Mouse (Mus musculus) A20 (cell line): ENCODE results near the gene Nceh1.
A peak's percentile ranks its signal among the peaks of the same experiment; 100 is the strongest.

Experiments used
- DNase-seq: peaks from one replicate; pipeline ENCODE4 v3.0.0-alpha.2; 2011; ENCODE audit warnings: low read depth, low spot score

The Nceh1 gene

DNA sequence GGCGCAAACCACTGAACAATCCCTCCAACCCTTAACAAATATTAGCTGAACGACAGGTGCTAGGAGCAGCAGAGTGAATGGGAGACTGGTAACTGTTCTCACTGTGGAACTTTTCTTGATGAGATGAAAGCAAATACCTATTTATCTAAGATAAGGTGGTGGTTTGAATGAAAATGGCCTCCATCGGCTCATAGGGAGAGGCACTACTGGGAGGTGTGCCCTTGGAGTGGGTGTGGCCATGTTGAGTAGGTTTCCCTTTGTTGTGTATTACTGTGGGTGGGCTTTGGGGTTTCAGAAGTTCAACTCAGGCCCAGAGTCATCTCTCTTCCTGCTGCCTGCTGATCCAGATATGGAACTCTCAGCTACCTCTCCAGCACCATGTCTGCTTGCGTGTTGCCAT, 8.1 kb downstream of the Nceh1 start:
- DNase-seq: no peak

DNA sequence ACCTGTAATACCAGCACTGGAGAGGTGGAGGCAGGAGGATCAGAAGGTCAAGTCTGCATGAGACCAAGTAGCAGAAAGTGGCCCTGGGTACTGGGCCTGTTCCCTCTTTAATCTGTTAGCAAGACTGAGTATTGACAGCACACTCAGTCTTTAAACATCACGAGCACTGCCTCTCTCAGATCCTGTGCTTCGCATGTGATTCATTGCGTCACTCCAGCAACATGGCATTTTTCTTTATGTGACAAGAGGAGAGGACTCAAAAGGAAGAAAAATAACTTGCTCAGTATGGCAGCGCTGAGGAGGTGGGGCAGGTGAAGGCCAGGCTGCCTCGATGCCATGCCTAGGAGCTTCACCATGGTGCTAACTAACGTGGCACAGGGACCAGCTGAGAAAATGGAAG, 9.1 kb downstream of the Nceh1 start:
- no peak for DNase-seq

DNA sequence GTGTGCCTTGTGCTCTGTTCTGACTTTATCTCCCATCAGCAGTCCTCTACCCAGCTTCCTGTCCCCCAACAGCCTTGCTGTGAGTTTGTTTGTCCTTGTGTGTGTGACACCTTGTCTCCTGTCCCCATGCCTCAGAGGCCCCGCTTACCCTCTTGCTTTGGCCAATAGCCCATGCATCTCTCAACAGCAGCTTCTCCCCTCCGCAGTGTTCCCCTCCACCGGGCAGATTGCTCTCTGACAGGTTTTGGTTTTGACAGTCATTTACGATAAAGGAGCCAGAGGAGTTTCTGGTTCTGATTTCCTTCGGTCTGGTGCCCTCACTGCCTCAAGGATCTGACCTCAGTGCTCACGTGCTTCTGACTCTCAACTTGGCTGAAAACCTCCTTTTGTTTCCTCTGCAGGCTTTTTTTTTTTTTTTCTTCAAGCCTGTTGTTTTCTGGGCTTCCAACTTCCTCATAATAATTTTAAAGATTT, 11.1 kb downstream of the Nceh1 start:
- peak; percentile 38 for DNase-seq

DNA sequence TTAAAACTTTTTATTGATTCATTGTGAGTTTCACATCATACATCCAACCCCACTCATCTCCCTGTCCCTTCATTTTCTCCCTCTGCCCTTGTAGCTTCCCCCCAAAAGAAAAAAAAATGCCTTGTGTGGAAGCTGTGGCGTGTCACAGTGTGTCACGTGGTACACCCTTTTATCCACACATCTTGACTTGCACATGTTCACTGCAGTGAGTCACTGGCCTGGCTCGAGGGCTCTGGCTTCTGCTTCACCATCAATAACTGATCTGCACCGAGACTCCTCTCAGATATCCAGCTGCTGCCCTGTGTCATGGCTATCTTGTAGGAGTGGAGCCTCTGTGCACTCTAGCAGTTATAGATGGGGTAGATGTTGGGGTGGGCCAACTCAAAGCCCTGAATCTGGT, 12.4 kb downstream of the Nceh1 start:
- no peak for DNase-seq

DNA sequence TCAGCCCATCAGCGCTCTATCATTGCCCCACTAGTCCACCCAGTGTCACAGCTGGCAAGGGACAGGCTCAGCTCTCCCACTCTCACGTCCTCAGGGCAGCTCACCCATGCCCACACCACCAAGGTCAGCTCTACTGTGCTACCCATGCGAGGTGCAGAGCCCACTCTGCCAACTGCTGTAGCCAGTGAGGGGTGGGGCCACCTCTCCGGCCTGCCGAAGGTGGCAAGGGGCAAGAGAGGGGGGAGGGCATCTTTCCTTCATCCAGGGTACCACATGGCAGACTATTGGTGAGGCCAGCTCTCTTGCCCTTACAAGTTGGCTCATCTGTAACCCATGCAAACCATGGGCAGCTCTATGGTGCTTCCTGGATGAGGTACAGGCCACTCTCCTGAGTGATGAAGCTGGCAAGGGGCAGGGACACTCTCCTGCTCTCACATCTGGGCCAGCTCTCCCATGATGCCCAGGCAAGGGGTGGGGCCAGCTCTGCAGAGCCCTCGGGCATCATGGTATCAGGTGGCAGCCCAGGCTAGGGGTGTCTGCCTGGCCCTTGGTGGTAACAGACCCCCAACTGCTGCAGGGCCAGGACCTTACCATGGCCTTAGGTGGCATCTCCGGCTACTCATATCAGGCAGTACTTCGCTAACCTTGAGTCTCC, 12.9 kb downstream of the Nceh1 start:
- DNase-seq: no peak

DNA sequence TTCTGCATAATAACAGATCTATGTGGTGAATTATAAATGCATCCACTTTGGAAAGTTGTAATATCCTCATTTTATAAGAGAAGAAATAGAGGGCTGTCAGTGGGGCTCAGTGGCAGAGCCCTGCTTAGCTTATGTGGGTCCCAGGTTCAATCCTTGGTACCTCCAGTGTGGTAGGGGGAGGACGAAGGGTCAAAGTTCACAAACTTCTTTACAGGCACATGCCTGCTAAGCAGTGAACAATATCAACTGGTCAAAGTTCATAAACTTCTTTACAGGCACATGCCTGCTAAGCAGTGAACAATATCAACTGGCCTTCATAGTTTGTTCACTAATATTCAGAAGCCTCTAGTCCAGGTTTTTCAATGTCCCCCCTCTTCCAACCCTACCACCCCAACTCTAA, 13.8 kb downstream of the Nceh1 start:
- no peak for DNase-seq

DNA sequence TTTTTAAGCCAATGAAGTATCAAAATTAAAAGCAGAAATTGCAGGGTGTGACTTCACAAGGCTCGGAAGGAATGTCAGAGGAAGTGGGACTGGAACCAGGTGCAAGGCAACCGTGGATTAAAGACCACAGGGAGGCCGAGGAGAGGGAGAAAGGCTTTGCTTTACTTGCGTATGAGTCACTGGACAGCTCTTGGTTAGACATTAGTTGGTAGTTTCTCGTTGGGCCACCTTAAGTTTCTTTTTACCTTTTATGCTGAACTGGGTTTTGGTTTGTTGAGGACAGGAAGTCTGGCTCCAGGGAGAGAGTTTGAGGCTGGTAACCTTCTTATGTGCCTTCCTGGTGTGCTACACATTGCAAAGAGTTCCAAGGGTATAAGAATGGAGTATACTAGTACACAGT, 15.1 kb downstream of the Nceh1 start:
- no peak for DNase-seq

DNA sequence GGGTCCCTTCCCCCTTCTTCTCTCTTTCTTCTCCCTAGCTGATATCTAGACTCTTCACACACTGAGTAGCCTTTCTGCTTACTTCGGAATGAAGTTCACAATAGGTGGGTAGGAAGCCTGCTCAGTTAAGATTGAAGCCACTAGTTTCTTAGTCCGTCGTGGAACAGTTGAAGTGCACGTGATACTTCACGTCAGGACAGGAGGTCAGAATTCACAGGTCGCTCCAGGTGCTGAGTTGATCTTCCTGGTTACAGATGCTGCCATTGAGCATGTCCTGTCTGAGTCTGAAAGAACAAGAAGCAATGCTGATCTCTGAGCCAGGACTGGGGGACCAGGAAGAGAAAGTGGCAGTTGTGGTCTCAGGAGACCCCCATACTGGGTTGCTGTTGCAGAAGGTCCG, 16.4 kb downstream of the Nceh1 start:
- no peak for DNase-seq

DNA sequence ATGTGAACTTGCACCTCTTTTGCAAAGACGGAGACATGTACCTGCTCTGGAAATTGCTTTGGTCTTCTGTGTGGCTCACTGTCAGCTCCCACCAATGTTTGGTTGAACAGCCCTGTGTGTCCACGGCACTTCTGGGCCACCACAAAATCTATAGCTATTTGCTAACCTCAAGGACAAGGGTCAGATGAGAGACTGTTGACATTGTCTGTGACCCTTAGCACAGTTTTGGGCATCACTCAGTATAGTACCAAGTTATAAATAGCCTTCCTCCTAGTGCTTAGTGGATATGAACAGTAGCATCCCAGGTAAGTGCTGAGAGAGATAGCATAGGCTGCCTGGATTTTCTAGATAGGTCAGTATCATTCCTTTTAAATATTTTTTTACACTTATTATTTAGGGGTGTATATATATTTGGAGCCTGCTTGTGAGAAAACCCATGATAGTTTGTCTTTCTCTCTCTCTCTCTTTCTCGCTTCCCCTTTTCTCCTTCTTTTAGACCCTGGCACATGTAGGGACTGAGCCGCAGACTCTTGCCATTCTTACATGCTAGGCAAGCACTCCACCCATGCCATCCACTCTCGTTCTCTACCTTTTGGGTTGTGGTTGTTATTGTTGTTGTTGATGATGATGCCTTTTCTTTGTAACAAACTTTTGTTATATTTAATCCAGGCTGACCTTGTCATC, 19.1 kb downstream of the Nceh1 start:
- peak; percentile 48 for DNase-seq

DNA sequence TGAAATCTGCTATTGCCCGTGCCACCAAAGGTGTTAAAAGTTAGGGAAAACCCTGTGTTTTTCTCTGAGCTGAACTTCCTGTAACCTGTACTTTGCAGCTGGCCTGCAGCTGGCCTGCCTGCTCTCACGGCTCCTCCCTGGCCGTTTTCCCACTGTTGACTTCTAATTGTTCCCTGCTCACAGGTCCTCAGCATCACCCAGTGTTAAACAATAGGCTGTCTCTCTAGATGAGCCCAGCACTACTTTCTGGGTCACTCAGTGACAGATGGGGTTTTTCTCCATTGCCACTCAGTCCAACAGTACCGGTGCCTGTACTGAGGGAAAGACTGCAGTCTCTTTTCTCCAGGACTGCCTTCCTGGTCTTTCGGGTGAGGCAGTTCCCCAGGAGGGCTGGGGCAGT, 22.3 kb downstream of the Nceh1 start:
- peak; percentile 34 for DNase-seq

DNA sequence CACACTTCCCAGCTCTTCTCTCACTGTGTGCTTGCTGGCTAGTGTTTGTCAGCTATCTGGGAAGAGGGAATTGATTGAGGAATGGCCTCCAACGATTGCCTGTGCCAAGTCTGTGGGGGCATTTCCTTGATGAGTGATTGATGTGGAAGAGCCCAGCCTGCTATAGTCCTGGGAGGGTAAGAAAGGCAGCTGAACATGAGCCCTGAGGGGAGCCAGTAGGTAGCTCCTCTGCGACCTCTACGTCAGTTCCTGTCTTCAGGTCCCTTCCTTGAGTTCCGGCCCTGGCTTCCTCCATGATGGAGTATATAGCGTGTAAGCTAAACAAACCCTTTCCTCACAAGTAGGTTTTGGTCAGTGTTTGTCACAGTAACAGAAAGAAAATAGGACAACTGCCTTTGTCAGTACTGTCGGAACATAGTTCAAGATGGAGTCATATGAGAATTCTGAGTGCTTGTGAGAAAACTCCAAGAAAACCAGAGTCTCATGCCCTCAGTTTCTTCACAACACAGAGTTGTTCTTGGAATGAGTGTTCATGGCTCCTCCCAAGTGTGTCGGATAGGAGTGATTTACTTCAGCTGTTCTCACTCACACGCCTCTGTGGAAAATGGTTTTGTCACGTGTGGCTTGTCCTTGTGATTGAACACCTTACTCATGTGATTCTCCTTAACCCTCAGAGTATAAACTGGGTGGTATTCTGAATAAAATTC, 22.9 kb downstream of the Nceh1 start:
- no peak for DNase-seq

DNA sequence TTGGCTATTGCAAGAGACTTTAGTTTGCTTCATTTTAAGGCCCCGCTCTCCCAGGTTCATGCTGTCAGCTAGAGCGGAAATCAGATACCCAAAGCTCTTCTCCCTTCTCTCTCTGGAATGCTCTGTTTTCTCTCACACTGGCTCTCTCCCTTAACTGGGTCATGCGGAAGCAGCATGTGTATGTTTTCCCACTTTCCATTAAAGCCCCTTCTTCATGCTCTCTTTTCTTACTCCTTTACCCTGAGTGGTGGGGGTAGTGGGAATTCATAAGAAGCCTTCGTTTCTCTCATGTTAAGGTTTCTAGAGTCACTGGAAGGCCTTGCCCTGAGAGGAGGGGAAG, 23.4 kb downstream of the Nceh1 start:
- no peak for DNase-seq

DNA sequence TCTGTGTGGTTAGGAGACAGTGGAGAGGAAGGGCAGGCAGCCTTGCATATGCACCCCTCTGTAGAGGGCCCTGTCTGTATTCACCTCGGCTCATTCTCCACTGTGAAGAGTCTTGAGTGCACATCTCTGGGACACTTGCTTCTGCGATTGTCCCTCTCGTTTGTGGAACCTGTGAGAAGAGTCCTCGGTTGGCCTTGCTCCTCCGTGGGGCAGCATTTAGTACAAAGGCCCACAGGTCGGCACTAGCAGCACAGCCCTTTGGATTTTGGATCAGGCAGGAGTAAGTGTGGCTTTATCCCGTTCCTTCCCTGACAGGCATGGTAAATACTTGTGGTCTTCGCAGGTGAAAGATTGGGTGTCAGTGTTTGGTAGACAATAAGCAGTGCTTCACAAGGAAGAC, 23.8 kb downstream of the Nceh1 start:
- DNase-seq: no peak

DNA sequence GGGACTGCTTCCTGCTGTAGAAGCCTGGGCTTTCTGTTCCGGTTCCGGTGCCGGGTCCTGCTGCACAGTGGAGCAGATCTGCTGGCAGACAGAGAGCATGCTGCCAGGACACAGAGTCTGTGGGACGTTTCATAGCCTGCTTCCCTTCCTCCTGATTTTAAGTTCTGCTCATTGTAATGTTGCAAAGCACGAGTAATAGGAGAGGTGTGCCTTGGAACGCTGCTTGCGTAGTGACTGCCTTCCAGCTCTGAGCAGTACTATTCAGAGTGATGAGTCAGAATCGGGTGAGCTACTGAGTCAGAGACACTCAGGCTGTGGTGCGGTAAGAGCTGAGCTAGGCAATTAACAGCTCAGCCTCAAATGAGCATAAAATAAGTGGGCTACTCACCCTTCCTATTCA, 26.9 kb downstream of the Nceh1 start:
- DNase-seq: no peak

DNA sequence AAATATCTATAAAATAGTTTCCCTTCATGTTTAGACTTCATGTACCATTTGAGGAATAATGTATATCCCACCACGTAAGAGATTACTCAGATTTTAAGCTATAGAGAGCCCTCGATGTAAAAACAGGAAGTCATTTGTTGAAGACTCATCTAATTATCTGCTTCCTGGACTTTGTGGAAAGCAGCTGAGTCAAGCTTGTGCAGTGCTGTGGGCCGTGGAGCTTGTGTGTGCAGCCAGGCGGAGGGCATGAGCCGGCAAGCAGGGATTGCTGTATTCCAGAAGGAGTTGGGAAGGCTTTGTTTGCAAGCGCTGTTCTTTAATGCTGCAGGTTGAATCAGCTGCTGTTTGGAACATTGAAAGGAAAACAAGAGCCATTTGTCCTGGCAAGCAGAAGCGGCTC, 27.5 kb downstream of the Nceh1 start:
- peak; percentile 30 for DNase-seq

DNA sequence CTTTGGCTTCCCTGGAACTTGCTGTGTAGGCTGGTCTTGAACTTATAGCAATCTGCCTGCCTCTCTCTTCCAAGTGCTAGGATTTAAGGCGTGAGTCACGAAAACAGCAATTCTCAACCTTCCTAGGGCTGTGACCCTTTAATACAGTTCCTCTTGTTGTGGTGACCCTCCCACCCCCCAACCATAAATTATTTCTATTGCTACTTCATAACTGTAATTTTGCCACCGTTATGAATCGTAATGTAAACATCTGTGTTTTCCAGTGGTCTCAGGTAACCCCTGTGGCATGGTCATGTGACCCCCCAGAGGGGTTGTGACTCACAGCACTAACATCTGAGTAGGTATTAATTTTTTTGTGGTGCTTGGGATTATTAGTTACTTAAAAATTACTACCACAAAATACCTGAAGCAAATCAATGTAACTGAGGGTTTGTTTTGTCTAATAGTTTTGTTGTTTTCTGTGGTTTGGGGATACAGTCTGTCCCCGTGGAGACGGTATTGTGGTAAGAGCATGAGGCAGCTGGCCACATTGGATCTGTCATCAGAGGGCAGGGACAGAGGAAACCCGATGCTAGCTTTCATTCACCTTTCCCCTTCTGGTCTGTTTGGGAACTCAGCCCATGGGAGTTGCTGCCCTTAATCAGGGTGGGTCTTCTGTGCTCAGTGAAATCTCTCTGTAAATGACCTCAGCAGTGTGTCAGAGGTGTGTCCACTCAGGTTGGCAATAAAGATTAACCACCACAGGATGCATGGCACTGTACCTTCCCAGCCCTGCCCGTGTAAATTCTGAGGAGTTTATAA, 31.5 kb downstream of the Nceh1 start:
- no peak for DNase-seq

DNA sequence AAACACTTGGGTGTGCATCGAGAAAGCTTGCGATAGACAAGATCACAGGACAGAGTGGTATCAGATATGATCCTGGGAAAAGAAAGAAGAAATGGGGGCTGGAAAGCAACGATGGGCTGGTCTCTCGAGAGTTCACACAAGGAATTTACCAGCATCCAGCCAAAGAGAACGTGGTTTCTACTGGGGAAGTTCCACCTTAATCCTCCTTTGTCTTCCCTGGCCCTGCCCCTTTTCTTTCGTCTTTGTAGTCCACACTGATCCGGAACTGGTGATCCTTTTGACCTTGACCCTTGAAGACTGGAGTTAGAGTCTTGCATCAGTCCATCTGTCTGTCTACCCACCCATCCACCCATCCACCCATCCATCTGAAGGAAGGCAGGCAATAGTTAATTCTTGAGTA, 34.6 kb downstream of the Nceh1 start:
- DNase-seq: no peak

DNA sequence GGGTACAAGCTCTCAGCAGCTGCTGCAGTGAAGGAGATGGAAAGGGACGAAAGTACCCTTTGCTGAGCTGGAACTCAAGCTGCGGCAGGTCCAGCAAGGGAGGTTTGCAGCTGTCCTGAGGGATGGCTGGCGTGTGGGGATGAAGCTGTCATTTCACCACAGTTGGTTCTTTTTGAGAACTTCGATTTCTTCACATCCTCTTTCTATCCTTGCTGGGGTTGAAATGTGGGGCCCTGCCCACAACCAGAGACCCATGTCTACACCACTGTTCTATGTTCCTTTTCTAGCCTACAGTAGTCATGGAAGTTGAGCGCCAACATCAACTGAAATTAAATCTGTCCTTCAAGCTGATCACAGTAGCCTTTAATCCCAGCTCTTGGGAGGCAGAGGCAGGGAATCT, 35.8 kb downstream of the Nceh1 start:
- peak; percentile 70 for DNase-seq

DNA sequence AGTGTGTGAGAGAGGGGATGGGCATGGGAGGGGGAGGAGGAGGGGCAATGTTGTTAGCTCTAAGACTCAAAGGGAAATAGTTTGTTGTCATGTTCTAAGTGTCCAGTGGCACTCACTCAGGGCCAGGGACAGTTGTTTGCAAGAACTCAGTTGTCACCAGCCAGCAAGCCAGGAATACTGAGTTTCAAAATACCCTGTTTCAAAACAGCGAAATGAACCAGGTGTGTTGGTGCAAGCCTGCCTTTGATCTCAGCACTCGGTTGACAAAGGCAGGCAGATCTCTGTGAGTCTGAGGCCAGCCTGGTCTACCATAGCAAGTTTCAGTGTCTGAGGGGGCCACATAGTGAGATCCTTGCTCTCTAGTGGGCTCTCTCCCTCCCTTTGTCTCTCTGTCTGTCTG, 39.3 kb downstream of the Nceh1 start:
- no peak for DNase-seq

DNA sequence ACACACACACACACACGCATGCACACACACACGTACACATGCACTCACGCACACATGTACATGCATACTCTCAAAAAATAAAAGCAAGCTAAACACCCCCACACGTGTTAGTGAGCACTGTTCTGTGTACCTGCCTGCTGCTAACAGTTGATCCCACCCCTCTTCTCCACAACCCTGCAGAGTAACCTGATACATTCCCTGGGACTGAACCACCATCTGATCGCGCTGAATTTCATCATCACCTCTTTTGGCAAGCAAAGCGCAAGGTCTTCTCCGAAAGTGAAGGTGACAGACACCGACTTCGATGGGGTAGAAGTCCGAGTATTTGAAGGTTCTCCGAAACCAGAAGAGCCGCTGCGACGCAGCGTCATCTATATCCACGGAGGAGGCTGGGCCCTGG, 39.7 kb downstream of the Nceh1 start:
- DNase-seq: no peak

DNA sequence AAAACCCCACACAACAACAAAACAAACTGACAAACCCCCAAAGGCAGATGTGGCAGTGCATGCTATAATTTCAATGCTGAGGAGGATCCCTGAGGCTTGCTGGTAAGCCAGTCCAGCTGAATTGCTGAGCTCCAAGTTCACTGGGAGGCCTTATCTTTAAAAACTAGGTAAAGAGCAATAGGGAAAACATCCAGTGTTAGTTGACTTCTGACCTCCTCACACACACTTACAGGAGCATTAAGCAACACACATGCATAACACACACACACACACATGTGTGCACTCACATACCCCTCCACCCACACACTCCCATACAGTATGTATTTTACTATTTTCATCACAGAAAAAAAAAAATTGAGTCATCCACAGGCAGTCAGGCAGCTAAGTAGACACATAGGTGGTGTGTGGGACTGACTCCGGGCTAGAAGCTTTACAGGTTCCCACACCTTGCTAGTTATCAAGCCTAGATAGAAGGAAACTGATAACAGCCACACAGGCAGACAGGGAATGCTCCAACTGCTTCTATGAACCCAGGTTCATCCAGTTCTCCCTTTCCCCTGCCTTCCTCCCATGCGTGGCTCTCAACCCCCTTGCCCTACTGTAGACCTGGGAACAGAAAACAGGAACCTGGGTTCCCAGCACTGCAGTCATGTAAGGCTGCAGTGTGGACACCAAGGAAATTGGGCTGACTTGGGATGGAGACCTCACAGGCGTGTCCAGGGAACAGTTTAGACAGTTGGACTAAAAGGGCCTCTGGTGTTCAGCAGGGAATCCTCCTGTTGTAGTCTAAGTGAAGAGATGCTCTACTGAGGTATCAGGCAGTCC, 45.1 kb downstream of the Nceh1 start:
- DNase-seq: no peak
